Mouse (Mus musculus) liver, postnatal 0 days (tissue): ENCODE measurements around the gene Ky. TPM values are rescaled to one million over a fixed set of nuclear protein-coding genes. Genes with fewer than 3 reads are reported as not detected.

Experiments
- ATAC-seq: fragments of 200-750 bp; cut with Nextera tagmentation; 2 replicates; pipeline ENCODE4 v1.8.0; 2017; ENCODE audit warnings: mild to moderate bottlenecking, moderate library complexity
- DNase-seq: peaks from one replicate; pipeline ENCODE4 v3.0.0-alpha.2; 2016
- H3K27ac ChIP-seq: fragments of 300-500 bp; sonication (generic); 2 replicates; pipeline ENCODE4 v1.5.1; 2014; ENCODE audit warnings: antibody characterized with exemption, moderate library complexity, mild to moderate bottlenecking, low read depth
- H3K27me3 ChIP-seq: fragments of 300-500 bp; sonication (generic); 2 replicates; pipeline ENCODE4 v1.6.1; 2014; ENCODE audit warnings: low read length, control low read depth, mixed read lengths; ENCODE audit not compliant: insufficient read depth
- H3K36me3 ChIP-seq: fragments of 300-500 bp; sonication (generic); replicated peaks from 2 replicates; pipeline ENCODE4 v1.6.1; 2014; ENCODE audit warnings: mild to moderate bottlenecking, control low read depth, low read length, moderate library complexity, mixed read lengths; ENCODE audit not compliant: insufficient read depth
- H3K4me1 ChIP-seq: fragments of 300-500 bp; sonication (generic); 2 replicates; pipeline ENCODE4 v1.6.1; 2014; ENCODE audit warnings: antibody characterized with exemption, mild to moderate bottlenecking, control low read depth; ENCODE audit not compliant: insufficient read depth
- H3K4me2 ChIP-seq: fragments of 300-500 bp; sonication (generic); 2 replicates; pipeline ENCODE4 v1.6.1; 2014; ENCODE audit warnings: low read depth, mild to moderate bottlenecking, low read length, moderate library complexity, mixed read lengths
- H3K4me3 ChIP-seq: fragments of 300-500 bp; sonication (generic); 2 replicates; pipeline ENCODE4 v1.5.1; 2014; ENCODE audit warnings: low read depth, low read length
- H3K9ac ChIP-seq: fragments of 300-500 bp; sonication (generic); replicated peaks from 2 replicates; pipeline ENCODE4 v1.6.1; 2014; ENCODE audit warnings: mild to moderate bottlenecking, moderate library complexity
- H3K9me3 ChIP-seq: fragments of 300-500 bp; sonication (generic); 2 replicates; pipeline ENCODE4 v1.6.1; 2016; ENCODE audit warnings: mild to moderate bottlenecking, control low read depth, low read length, mixed read lengths
- CTCF ChIP-seq: sonication (generic); IDR thresholded peaks from 2 replicates; pipeline ENCODE4 v1.5.1; 2016; ENCODE audit warnings: antibody characterized with exemption, low read depth
- EP300 ChIP-seq: IDR thresholded peaks from 2 replicates; pipeline ENCODE4 v1.6.1; 2016; ENCODE audit warnings: antibody characterized with exemption, low read depth, mild to moderate bottlenecking
- WGBS: fragments of 180-500 bp; shearing (Covaris S2); extraction: QIAGEN DNeasy Blood & Tissue Kit; methylation state at CpG from one replicate; pipeline ENCODE4 v1.1.7; 2014; ENCODE audit not compliant: insufficient replicate concordance; 5-methylcytosine and 5-hydroxymethylcytosine counted together
- polyA plus RNA-seq: library from polyadenylated mRNA; unstranded; fragments of >200 nt; fragmentation: Nextera tagmentation; extraction: Ambion mirVana; gene quantifications from 2 replicates; pipeline ENCODE4 v1.2.1, GENCODE M21; 2015

Gene Ky
- not detected in 2 replicates for polyA plus RNA-seq

DNA sequence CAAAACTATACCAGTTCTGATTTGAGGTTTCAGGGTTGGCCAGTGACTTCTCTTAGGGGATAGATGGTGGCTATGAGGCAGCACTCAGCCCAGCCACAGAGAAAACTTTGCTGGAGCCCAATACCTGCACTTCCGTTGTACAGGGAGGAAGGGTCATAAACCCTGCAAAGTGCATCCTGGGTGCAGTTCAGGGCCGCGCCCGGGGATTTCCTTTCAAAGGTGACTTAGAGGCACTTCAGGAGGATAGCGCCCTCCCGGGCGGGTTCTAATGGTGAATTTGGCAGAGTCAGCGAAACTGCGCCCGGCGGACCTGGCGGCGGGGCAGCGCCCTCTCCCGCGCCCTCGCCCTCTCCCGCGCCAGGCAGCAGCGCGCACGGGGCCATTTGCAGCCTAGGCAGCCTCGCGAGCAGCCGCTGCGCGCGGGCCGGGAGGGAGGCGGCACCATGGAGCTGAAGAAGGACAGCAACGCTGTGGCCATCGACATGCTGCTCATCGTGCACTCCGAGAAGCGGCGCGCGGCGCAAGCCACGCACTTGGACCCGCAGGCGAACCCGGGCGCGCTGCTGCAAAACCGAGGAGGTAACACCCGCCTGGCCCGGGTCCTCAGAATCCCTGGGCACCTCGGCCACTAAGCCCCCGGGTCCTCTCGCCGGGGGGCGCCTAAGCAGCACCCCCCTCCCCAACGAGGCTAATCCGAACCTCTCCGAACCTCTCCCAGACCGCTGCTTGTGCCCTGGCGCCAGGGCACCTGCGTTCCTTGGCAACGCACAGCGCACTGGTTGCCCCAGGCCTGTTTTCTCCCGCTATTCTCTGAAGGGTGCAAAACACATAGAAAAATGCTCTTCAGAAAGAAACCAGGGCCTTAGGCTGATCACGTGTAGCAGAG lies at the start of gene Ky:
TSS of gene Ky (plus strand) at position 51 of the 886 bp plus-strand sequence.
- no peak for DNase-seq
- H3K27ac ChIP-seq = no peak within 1 kb of the TSS
- H3K4me1 ChIP-seq = no peaks in the 10 kb centered on the region
- no peak within 1 kb of the TSS for H3K4me3 ChIP-seq
- no peak for ATAC-seq
- no peak within 1 kb of the TSS for H3K9ac ChIP-seq
- H3K9me3 ChIP-seq = no peaks in the 10 kb centered on the region
- peaks cover 24% of the 10 kb centered on the region for H3K27me3 ChIP-seq
- TF ChIP-seq CTCF = no peak
- no peak for TF ChIP-seq EP300
- WGBS = 4% methylated on average over 63 of the region's 63 CpGs
- peak within 1 kb of the TSS; percentile 40 for H3K4me2 ChIP-seq
- no peaks in the 10 kb centered on the region for H3K36me3 ChIP-seq

- Histone ChIP-seq H3K4me2 (no peak overlapping the region), H3K27ac (no peak overlapping the region), H3K27me3 (no peaks in the 10 kb centered on the region), H3K4me1 (no peaks in the 10 kb centered on the region), H3K9ac (no peak overlapping the region), H3K36me3 (no peaks in the 10 kb centered on the region), H3K4me3 (no peak overlapping the region), H3K9me3 (no peaks in the 10 kb centered on the region)
- DNase-seq (no peak), ATAC-seq (no peak)
- 84% methylated on average over 10 of the region's 10 CpGs for WGBS
- no peak for TF ChIP-seq CTCF
- no peak for TF ChIP-seq EP300
Observed at GRCm38 (mm10) chr9:102462251-102462650, 43.3 kb upstream of the Ky start.

- no peak for ATAC-seq
- no peaks in the 10 kb centered on the region for H3K9me3 ChIP-seq
- H3K4me1 ChIP-seq = no peaks in the 10 kb centered on the region
- H3K4me3 ChIP-seq = no peak overlapping the region
- TF ChIP-seq EP300 (no peak), CTCF (no peak)
- H3K9ac ChIP-seq = no peak overlapping the region
- H3K27ac ChIP-seq = no peak overlapping the region
- no peak overlapping the region for H3K4me2 ChIP-seq
- H3K36me3 ChIP-seq = no peaks in the 10 kb centered on the region
- WGBS = 69% methylated on average over 3 of the region's 3 CpGs
- no peak for DNase-seq
- H3K27me3 ChIP-seq = no peaks in the 10 kb centered on the region
Observed at GRCm38 (mm10) chr9:102465044-102465443, 40.5 kb upstream of the Ky start.

DNA sequence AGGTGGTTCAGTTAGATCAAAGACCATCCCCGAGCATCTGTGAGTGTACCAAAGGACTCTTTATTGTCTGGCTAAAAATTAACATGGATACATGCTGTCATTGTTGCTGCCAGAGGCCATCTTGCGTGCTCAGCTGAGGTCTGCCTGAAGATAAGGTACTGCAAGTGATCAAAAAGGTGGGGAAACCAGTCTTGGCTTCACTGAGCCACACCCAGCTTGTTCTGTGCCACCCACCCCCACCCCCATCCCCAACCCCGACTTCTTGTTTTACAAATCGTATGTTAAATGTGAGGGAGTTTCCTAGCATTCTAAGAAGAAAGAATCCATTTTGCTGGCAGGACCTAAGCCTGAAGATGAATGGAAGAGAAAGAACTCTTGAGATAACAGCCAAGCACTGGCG lies 39.8 kb upstream of the Ky start:
- H3K4me1 ChIP-seq = no peaks in the 10 kb centered on the region
- WGBS = 55% methylated on average over 5 of the region's 5 CpGs
- no peaks in the 10 kb centered on the region for H3K27me3 ChIP-seq
- no peak overlapping the region for H3K4me2 ChIP-seq
- H3K27ac ChIP-seq = no peak overlapping the region
- no peak for ATAC-seq
- no peak overlapping the region for H3K4me3 ChIP-seq
- H3K9ac ChIP-seq = no peak overlapping the region
- no peaks in the 10 kb centered on the region for H3K9me3 ChIP-seq
- no peak for DNase-seq
- H3K36me3 ChIP-seq = no peaks in the 10 kb centered on the region
- TF ChIP-seq EP300 (no peak), CTCF (no peak)

GRCm38 (mm10) chr9:102470076-102470819 lies 35.3 kb upstream of the Ky start:
- TF ChIP-seq CTCF (no peak), EP300 (no peak)
- ATAC-seq = no peak

DNA sequence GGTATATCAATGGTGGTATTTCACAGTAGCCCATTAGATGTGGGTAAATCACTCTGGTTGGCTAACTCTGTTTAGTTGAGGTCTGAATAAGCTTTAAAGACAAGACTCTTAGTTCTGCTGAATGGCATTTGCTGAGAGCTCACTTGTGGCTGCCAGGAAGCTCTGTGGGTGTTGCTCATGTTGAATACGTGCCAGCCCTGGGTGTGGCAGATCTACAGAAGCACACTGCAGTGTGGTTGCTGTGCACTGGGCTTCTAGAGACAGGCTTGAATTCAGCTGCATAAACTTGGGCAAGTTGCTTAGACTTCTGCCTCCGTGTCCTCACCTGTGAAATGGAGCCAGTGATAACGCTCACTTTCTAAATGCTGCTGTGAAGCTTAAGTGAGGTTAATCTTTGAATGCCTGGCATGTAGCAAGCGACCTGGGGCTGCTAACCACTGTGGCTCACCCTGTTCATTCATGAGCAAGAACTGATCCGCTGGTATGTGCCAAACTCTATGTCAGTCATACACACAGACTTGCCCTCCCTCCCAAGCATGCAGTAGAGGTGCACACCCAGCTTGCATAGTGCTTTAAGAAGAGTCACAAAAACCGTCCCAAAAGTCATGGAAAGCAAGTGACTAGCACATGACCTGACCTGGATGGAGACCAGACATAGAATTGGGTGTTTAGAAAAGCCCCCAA lies 27.6 kb upstream of the Ky start:
- no peak for DNase-seq

More at GRCm38 (mm10) chr9:102470076-102470819, 35.3 kb upstream of the Ky start:
- no peak overlapping the region for H3K9ac ChIP-seq
- no peak overlapping the region for H3K4me3 ChIP-seq
- H3K36me3 ChIP-seq = no peaks in the 10 kb centered on the region
- H3K4me1 ChIP-seq = no peaks in the 10 kb centered on the region
- no peak overlapping the region for H3K4me2 ChIP-seq
- no peak overlapping the region for H3K27ac ChIP-seq
- no peaks in the 10 kb centered on the region for H3K9me3 ChIP-seq
- WGBS = 80% methylated on average over 2 of the region's 2 CpGs
- H3K27me3 ChIP-seq = no peaks in the 10 kb centered on the region
- no peak for DNase-seq

More for the DNA sequence above, 27.6 kb upstream of the Ky start:
- Histone ChIP-seq H3K4me2 (no peak overlapping the region), H3K36me3 (no peaks in the 10 kb centered on the region), H3K9me3 (no peaks in the 10 kb centered on the region), H3K4me1 (no peaks in the 10 kb centered on the region), H3K4me3 (no peak overlapping the region), H3K9ac (no peak overlapping the region), H3K27me3 (no peaks in the 10 kb centered on the region), H3K27ac (no peak overlapping the region)
- TF ChIP-seq CTCF (no peak), EP300 (no peak)
- ATAC-seq = no peak
- 74% methylated on average over 6 of the region's 6 CpGs for WGBS
